Mouse (Mus musculus): ENCODE measurements around the gene Atf6. TPM values are rescaled to one million over a fixed set of nuclear protein-coding genes. Genes with fewer than 3 reads are reported as not detected.
A peak's percentile ranks its signal among the peaks of the same experiment; 100 is the strongest.

Atf6 gene
- total RNA-seq, 1 experiment = 33.2 TPM

GRCm38 (mm10) chr1:170894603-170895602, 27.3 kb upstream of the Atf6 start:
- in situ Hi-C loops (cut with MboI; ENCODE audit: low sequenced_read_pairs in 2 of 2, unreplicated experiment in 2 of 2) = loop anchor here (5.0 to 25.0 kb wide), 3 partner anchors 92 to 342 kb away; partner anchors contain the start of genes Apoa2 (in 1 of the 2), Fcer1g (in 1 of the 2) and Fcgr2b (in 1 of the 2)
- DNase-seq (ENCODE audit: low read depth, low spot score) = peak; percentile 61
- TF ChIP-seq ZC3H11A (IDR thresholded peaks at IDR 0.05; ENCODE audit: borderline replicate concordance, low read depth, low read length) = no peak
- TF ChIP-seq CHD2 (IDR thresholded peaks at IDR 0.05; ENCODE audit: low read depth, low read length) = no peak
- TF ChIP-seq MAFK (IDR thresholded peaks at IDR 0.05; ENCODE audit: insufficient read depth, low read depth, low read length) = no peak
- no peak for TF ChIP-seq ZNF384 (IDR thresholded peaks at IDR 0.05; ENCODE audit: low read depth, low read length)
- no peak for TF ChIP-seq HCFC1 (IDR thresholded peaks at IDR 0.05; ENCODE audit: borderline replicate concordance, insufficient read depth, low read length)

GRCm38 (mm10) chr1:170892279-170892678, 24.7 kb upstream of the Atf6 start:
- no peak for DNase-seq (ENCODE audit: low read depth, low spot score)
- Histone ChIP-seq H3K4me3 (ENCODE audit: insufficient read depth in 1 of 2, low read depth in 1 of 2, low read length in 2 of 2, poor library complexity in 1 of 2, severe bottlenecking in 1 of 2) (no peak overlapping the region), H3K36me3 (ENCODE audit: control insufficient read depth, insufficient read depth, low read length, poor library complexity, severe bottlenecking) (no peaks in the 10 kb centered on the region), H3K27ac (ENCODE audit: insufficient read depth, low read depth, low read length, poor library complexity, severe bottlenecking) (peak overlapping the region; percentile 72; the same call in 1 of the 2 replicates), H3K4me1 (ENCODE audit: control insufficient read depth in 2 of 2, insufficient read depth in 2 of 2, low read length in 2 of 2, poor library complexity in 1 of 2) (peaks cover 3 to 17% of the 10 kb centered on the region in 2 experiments; a peak in 3 of 4 replicates), H3K9me3 (ENCODE audit: control insufficient read depth, insufficient read depth, low read depth, low read length) (no peaks in the 10 kb centered on the region), H3K9ac (ENCODE audit: insufficient read depth, low read depth, low read length, poor library complexity, severe bottlenecking) (no peak overlapping the region)
- in situ Hi-C loops (cut with MboI; ENCODE audit: low sequenced_read_pairs in 2 of 2, unreplicated experiment in 2 of 2) = loop anchor here (25.0 kb wide), 2 partner anchors 95 to 345 kb away; partner anchors contain the start of genes Apoa2 (in 1 of the 2), Fcer1g (in 1 of the 2) and Fcgr2b (in 1 of the 2)
- TF ChIP-seq CHD2 (IDR thresholded peaks at IDR 0.05; ENCODE audit: low read depth, low read length) (no peak), ZC3H11A (IDR thresholded peaks at IDR 0.05; ENCODE audit: borderline replicate concordance, low read depth, low read length) (no peak), MAFK (IDR thresholded peaks at IDR 0.05; ENCODE audit: insufficient read depth, low read depth, low read length) (no peak), ZNF384 (IDR thresholded peaks at IDR 0.05; ENCODE audit: low read depth, low read length) (no peak), HCFC1 (IDR thresholded peaks at IDR 0.05; ENCODE audit: borderline replicate concordance, insufficient read depth, low read length) (no peak)

More at GRCm38 (mm10) chr1:170894603-170895602, 27.3 kb upstream of the Atf6 start:
- no peak overlapping the region for H3K4me3 ChIP-seq (ENCODE audit: insufficient read depth in 1 of 2, low read depth in 1 of 2, low read length in 2 of 2, poor library complexity in 1 of 2, severe bottlenecking in 1 of 2)
- no peak overlapping the region; the same call in 1 of the 2 replicates for H3K9ac ChIP-seq (ENCODE audit: insufficient read depth, low read depth, low read length, poor library complexity, severe bottlenecking)
- H3K36me3 ChIP-seq (ENCODE audit: control insufficient read depth, insufficient read depth, low read length, poor library complexity, severe bottlenecking) = no peaks in the 10 kb centered on the region
- peaks cover 3 to 19% of the 10 kb centered on the region in 2 experiments; a peak in 3 of 4 replicates for H3K4me1 ChIP-seq (ENCODE audit: control insufficient read depth in 2 of 2, insufficient read depth in 2 of 2, low read length in 2 of 2, poor library complexity in 1 of 2)
- peak overlapping the region; percentile 76; the same call in 1 of the 2 replicates for H3K27ac ChIP-seq (ENCODE audit: insufficient read depth, low read depth, low read length, poor library complexity, severe bottlenecking)
- no peaks in the 10 kb centered on the region for H3K9me3 ChIP-seq (ENCODE audit: control insufficient read depth, insufficient read depth, low read depth, low read length)

- in situ Hi-C loops (cut with MboI; ENCODE audit: low sequenced_read_pairs in 2 of 2, unreplicated experiment in 2 of 2) = loop anchor here (25.0 kb wide), 2 partner anchors 96 to 346 kb away; partner anchors contain the start of genes Apoa2 (in 1 of the 2), Fcer1g (in 1 of the 2) and Fcgr2b (in 1 of the 2)
- Histone ChIP-seq H3K27ac (ENCODE audit: insufficient read depth, low read depth, low read length, poor library complexity, severe bottlenecking) (peak overlapping the region; percentile 72; the same call in 1 of the 2 replicates), H3K4me1 (ENCODE audit: control insufficient read depth in 2 of 2, insufficient read depth in 2 of 2, low read length in 2 of 2, poor library complexity in 1 of 2) (peaks cover 3 to 14% of the 10 kb centered on the region in 2 experiments; a peak in 3 of 4 replicates), H3K9ac (ENCODE audit: insufficient read depth, low read depth, low read length, poor library complexity, severe bottlenecking) (no peak overlapping the region), H3K36me3 (ENCODE audit: control insufficient read depth, insufficient read depth, low read length, poor library complexity, severe bottlenecking) (no peaks in the 10 kb centered on the region), H3K9me3 (ENCODE audit: control insufficient read depth, insufficient read depth, low read depth, low read length) (no peaks in the 10 kb centered on the region), H3K4me3 (ENCODE audit: insufficient read depth in 1 of 2, low read depth in 1 of 2, low read length in 2 of 2, poor library complexity in 1 of 2, severe bottlenecking in 1 of 2) (no peak overlapping the region)
- no peak for TF ChIP-seq HCFC1 (IDR thresholded peaks at IDR 0.05; ENCODE audit: borderline replicate concordance, insufficient read depth, low read length)
- TF ChIP-seq ZC3H11A (IDR thresholded peaks at IDR 0.05; ENCODE audit: borderline replicate concordance, low read depth, low read length) = no peak
- TF ChIP-seq ZNF384 (IDR thresholded peaks at IDR 0.05; ENCODE audit: low read depth, low read length) = no peak
- TF ChIP-seq MAFK (IDR thresholded peaks at IDR 0.05; ENCODE audit: insufficient read depth, low read depth, low read length) = no peak
- TF ChIP-seq CHD2 (IDR thresholded peaks at IDR 0.05; ENCODE audit: low read depth, low read length) = no peak
- DNase-seq (ENCODE audit: low read depth, low spot score) = no peak
Measured at GRCm38 (mm10) chr1:170891646-170892045, 24.1 kb upstream of the Atf6 start.

GRCm38 (mm10) chr1:170889310-170889709, 21.7 kb upstream of the Atf6 start:
- TF ChIP-seq MAFK (IDR thresholded peaks at IDR 0.05; ENCODE audit: insufficient read depth, low read depth, low read length) (no peak), HCFC1 (IDR thresholded peaks at IDR 0.05; ENCODE audit: borderline replicate concordance, insufficient read depth, low read length) (no peak), ZC3H11A (IDR thresholded peaks at IDR 0.05; ENCODE audit: borderline replicate concordance, low read depth, low read length) (no peak), ZNF384 (IDR thresholded peaks at IDR 0.05; ENCODE audit: low read depth, low read length) (no peak), CHD2 (IDR thresholded peaks at IDR 0.05; ENCODE audit: low read depth, low read length) (no peak; the same call in 1 of the 2 replicates)
- peaks cover 5 to 12% of the 10 kb centered on the region in 2 experiments; a peak in 3 of 4 replicates for H3K4me1 ChIP-seq (ENCODE audit: control insufficient read depth in 2 of 2, insufficient read depth in 2 of 2, low read length in 2 of 2, poor library complexity in 1 of 2)
- peak overlapping the region; percentile 69; the same call in 1 of the 2 replicates for H3K27ac ChIP-seq (ENCODE audit: insufficient read depth, low read depth, low read length, poor library complexity, severe bottlenecking)
- in situ Hi-C loops (cut with MboI; ENCODE audit: low sequenced_read_pairs in 2 of 2, unreplicated experiment in 2 of 2) = loop anchor here (25.0 kb wide), 2 partner anchors 98 to 348 kb away; partner anchors contain the start of genes Apoa2 (in 1 of the 2), Fcer1g (in 1 of the 2) and Fcgr2b (in 1 of the 2)
- no peak overlapping the region; the same call in 1 of the 2 replicates for H3K9ac ChIP-seq (ENCODE audit: insufficient read depth, low read depth, low read length, poor library complexity, severe bottlenecking)
- DNase-seq (ENCODE audit: low read depth, low spot score) = peak; percentile 51
- H3K4me3 ChIP-seq (ENCODE audit: insufficient read depth in 1 of 2, low read depth in 1 of 2, low read length in 2 of 2, poor library complexity in 1 of 2, severe bottlenecking in 1 of 2) = no peak overlapping the region; a peak in 1 of 4 replicates
- H3K9me3 ChIP-seq (ENCODE audit: control insufficient read depth, insufficient read depth, low read depth, low read length) = no peaks in the 10 kb centered on the region
- H3K36me3 ChIP-seq (ENCODE audit: control insufficient read depth, insufficient read depth, low read length, poor library complexity, severe bottlenecking) = no peaks in the 10 kb centered on the region
